Mouse (Mus musculus): ENCODE measurements at regions not wholly inside any gene's neighbourhood (a gene's known extent, or its start where the extent isn't known, plus 50 kb on each side); places are given as distances from the start of the nearest gene placed in this dataset.

GRCm38 (mm10) chr19:27032621-27033020 lies 146.9 kb downstream of the Gm815 start:
- Histone ChIP-seq H3K36me3 (no peaks in the 10 kb centered on the region), H3K9me3 (no peaks in the 10 kb centered on the region), H3K4me1 (peaks cover 9% of the 10 kb centered on the region), H3K4me2 (replicated peaks) (no peak overlapping the region), H3K27me3 (no peaks in the 10 kb centered on the region), H3K4me3 (no peak overlapping the region), H3K9ac (replicated peaks) (no peak overlapping the region), H3K27ac (replicated peaks) (no peak overlapping the region)
- ATAC-seq (replicated peaks), result no peak
- 78% methylated on average over 5 of the region's 5 CpGs for WGBS

DNA sequence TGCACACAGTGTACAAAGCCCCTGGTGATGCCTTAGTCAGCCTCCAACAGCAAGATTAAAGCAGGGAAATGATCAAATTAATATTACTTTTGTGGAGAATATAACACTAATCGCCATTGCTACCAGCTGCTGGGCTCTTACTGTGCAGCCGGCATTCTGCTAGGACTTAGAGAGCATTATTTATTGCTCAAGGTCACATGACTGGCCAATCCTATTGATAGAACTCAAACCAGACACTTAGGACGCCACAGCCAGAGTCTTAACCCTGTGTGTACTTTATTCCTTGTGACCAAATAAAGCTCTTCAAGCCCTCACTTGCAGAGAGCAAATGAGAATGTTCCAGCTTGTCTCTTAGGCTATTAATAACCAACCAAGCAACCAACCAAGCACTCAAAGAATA lies 152.6 kb downstream of the Gm815 start:
- WGBS, result 19% methylated on average over 3 of the region's 3 CpGs
- no peak overlapping the region for H3K4me2 ChIP-seq (replicated peaks)

GRCm38 (mm10) chr19:27040321-27041025 lies 154.8 kb downstream of the Gm815 start:
- Histone ChIP-seq H3K27me3 (no peaks in the 10 kb centered on the region), H3K9me3 (no peaks in the 10 kb centered on the region), H3K4me3 (no peak overlapping the region), H3K4me2 (replicated peaks) (no peak overlapping the region), H3K36me3 (no peaks in the 10 kb centered on the region), H3K27ac (replicated peaks) (no peak overlapping the region), H3K9ac (replicated peaks) (no peak overlapping the region), H3K4me1 (no peaks in the 10 kb centered on the region)
- ATAC-seq (replicated peaks), result no peak
- WGBS, result 71% methylated on average over 3 of the region's 3 CpGs

More for the DNA sequence above, 152.6 kb downstream of the Gm815 start:
- no peaks in the 10 kb centered on the region for H3K27me3 ChIP-seq
- H3K4me1 ChIP-seq, result no peaks in the 10 kb centered on the region
- H3K36me3 ChIP-seq, result no peaks in the 10 kb centered on the region
- no peaks in the 10 kb centered on the region for H3K9me3 ChIP-seq
- H3K9ac ChIP-seq (replicated peaks), result no peak overlapping the region
- H3K4me3 ChIP-seq, result no peak overlapping the region
- no peak for ATAC-seq (replicated peaks)
- H3K27ac ChIP-seq (replicated peaks), result no peak overlapping the region

DNA sequence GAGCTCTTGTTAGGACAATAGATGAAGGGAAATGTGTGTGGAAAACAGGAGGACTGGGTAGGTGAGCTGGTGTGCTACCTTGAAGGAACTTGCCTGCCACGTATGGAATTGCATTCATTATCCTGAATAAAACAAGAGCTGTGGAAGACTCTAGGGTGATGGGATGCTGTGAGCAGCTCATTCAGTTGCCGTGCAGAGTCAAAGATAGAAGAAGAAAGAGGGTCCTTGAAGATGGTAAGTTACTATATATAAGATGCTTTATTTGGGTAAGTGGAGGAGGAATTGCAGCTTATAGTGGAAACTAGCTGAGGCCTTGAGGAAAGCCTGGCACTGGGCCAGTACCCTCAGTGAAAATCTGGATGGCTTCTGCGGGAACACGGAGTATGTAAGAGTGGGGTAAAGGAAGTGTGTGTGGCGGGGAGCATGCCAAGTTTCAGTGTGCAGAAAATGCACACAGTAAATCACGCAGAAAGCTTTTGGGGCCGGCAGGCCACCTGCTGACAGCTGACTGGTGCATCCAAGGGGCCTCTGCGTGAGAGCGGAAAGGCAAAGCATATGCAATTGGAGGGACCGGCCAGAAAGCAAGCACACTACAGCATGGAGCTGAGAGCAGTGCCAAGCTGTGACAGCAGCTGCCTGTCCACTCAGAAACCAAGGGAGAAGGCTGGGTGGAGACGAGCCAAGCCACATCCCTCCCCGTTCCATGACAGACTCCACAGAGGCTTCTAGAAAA lies 149.7 kb upstream of the Vldlr start:
- ATAC-seq (replicated peaks), result peak; percentile 98
- no peaks in the 10 kb centered on the region for H3K36me3 ChIP-seq
- peak overlapping the region; percentile 79 for H3K27ac ChIP-seq (replicated peaks)
- no peak overlapping the region for H3K9ac ChIP-seq (replicated peaks)
- H3K4me1 ChIP-seq, result peaks cover 24% of the 10 kb centered on the region
- H3K9me3 ChIP-seq, result no peaks in the 10 kb centered on the region
- no peak overlapping the region for H3K4me3 ChIP-seq
- 19% methylated on average over 12 of the region's 12 CpGs for WGBS
- peak overlapping the region; percentile 34 for H3K4me2 ChIP-seq (replicated peaks)
- H3K27me3 ChIP-seq, result no peaks in the 10 kb centered on the region

DNA sequence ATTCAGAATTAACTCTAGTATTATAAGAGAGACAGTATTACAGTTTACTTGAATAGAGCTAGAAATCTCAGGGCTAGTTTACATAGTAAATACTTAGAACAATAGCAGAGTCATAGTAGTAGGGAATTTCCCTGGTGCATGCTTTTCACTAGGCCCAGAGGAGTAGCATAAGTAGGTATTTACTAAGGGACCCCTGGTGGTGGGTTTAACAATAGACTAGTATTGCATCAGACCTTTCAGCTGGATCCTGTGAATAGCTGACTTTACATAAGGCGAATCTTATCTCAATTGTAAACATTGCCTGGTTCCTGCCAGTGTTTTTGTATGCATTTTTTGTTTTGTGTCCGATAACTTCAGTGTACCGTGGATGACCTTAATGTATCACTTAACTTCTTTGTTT lies 143.0 kb upstream of the Vldlr start:
- Histone ChIP-seq H3K36me3 (no peaks in the 10 kb centered on the region), H3K4me2 (replicated peaks) (no peak overlapping the region), H3K4me3 (no peak overlapping the region), H3K9me3 (no peaks in the 10 kb centered on the region), H3K27me3 (no peaks in the 10 kb centered on the region), H3K4me1 (no peaks in the 10 kb centered on the region), H3K27ac (replicated peaks) (no peak overlapping the region), H3K9ac (replicated peaks) (no peak overlapping the region)
- WGBS, result 68% methylated on average over 3 of the region's 3 CpGs
- no peak for ATAC-seq (replicated peaks)

DNA sequence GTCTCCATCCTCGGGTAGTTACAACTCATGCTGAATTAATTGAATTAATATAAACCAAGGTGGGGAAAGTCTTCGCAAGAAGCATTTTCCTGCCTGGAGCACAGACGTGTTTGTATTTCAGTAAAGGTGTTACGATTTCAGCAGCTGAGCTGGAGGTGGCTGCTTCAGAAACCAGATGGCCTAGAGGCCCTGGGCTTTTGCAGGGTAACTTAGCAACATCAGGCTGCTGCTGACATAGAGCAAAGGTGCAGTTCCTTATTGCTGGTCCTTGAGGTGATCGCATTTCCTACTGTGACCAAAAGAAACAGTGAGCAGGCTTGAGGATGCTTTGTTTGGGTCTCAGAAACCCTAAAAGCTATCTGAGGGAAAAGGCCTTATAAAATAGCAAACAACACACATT lies 141.3 kb upstream of the Vldlr start:
- Histone ChIP-seq H3K27me3 (no peaks in the 10 kb centered on the region), H3K4me2 (replicated peaks) (no peak overlapping the region), H3K4me1 (no peaks in the 10 kb centered on the region), H3K36me3 (no peaks in the 10 kb centered on the region), H3K9ac (replicated peaks) (no peak overlapping the region), H3K9me3 (no peaks in the 10 kb centered on the region), H3K4me3 (no peak overlapping the region), H3K27ac (replicated peaks) (no peak overlapping the region)
- WGBS, result 73% methylated on average over 5 of the region's 5 CpGs
- no peak for ATAC-seq (replicated peaks)

GRCm38 (mm10) chr19:27076920-27077512 lies 139.3 kb upstream of the Vldlr start:
- 72% methylated on average over 4 of the region's 4 CpGs for WGBS
- Histone ChIP-seq H3K9ac (replicated peaks) (no peak overlapping the region), H3K27me3 (no peaks in the 10 kb centered on the region), H3K4me2 (replicated peaks) (no peak overlapping the region), H3K36me3 (no peaks in the 10 kb centered on the region), H3K4me1 (no peaks in the 10 kb centered on the region), H3K9me3 (no peaks in the 10 kb centered on the region), H3K4me3 (no peak overlapping the region), H3K27ac (replicated peaks) (no peak overlapping the region)
- no peak for ATAC-seq (replicated peaks)

DNA sequence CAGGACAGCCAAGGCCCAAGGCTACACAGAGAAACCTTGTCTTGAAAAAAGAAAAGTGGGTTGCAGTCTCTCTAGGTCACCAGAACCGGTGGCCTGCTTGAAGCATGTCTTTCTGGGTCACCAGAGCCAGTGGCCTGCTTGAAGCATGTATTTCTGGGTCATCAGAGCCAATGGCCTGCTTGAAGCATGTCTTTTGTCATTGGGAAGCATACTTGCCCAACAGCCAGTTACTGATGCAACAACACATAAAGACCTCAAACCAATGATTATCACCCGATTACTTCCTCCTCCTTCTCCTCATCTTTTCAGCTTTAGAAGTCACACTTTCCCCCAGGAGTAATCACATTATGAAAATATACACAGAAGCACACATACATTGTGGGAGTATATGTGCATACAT lies 128.9 kb upstream of the Vldlr start:
- WGBS, result 79% methylated on average over 2 of the region's 2 CpGs
- no peaks in the 10 kb centered on the region for H3K27me3 ChIP-seq

DNA sequence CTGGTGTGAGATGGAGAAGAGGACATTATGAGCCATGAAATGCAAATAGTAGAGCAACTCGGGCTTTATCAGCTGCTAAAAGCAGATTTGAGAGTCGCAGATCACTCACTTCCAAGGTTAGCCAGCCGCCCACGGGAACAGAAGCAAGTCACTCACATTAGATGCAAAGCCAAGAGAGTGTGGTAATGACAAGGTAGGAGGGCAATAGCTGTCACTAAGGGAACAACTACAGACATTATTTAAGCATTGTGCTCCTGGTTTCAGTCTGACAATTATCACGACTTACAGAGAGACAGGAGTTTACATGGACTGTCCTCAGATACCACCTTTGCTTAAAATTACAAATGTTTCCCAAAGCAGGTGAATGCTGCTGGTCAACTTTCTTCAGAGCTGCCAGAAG lies 128.5 kb upstream of the Vldlr start:
- WGBS, result 95% methylated on average over 5 of the region's 5 CpGs
- H3K9ac ChIP-seq (replicated peaks), result no peak overlapping the region
- H3K36me3 ChIP-seq, result no peaks in the 10 kb centered on the region
- no peak for ATAC-seq (replicated peaks)
- no peak overlapping the region for H3K27ac ChIP-seq (replicated peaks)
- H3K27me3 ChIP-seq, result no peaks in the 10 kb centered on the region
- H3K9me3 ChIP-seq, result no peaks in the 10 kb centered on the region
- no peak overlapping the region for H3K4me2 ChIP-seq (replicated peaks)
- no peaks in the 10 kb centered on the region for H3K4me1 ChIP-seq
- no peak overlapping the region for H3K4me3 ChIP-seq

More for the DNA sequence above, 128.9 kb upstream of the Vldlr start:
- H3K4me3 ChIP-seq, result no peak overlapping the region
- H3K9me3 ChIP-seq, result no peaks in the 10 kb centered on the region
- H3K9ac ChIP-seq (replicated peaks), result no peak overlapping the region
- H3K4me2 ChIP-seq (replicated peaks), result no peak overlapping the region
- no peak for ATAC-seq (replicated peaks)
- no peaks in the 10 kb centered on the region for H3K36me3 ChIP-seq
- no peaks in the 10 kb centered on the region for H3K4me1 ChIP-seq
- H3K27ac ChIP-seq (replicated peaks), result no peak overlapping the region

DNA sequence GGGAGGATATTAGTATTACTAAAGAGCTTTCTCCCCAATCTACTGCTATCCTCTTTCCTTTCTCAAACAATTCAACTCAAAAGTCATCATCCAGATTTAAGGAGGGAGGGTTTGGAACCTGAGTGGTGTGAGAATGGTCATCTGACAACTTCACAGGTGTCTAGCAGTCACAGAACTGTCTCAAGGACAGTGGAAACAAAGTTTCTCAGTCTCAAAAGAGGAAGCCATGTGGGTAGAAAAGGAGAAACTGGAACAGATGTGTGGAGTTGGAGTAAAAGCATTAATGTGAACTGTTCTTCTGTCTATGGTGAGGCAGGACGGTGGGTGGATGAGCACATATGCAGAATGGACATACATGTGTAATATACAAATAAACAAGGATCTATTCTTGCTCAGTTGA lies 127.2 kb upstream of the Vldlr start:
- Histone ChIP-seq H3K4me1 (no peaks in the 10 kb centered on the region), H3K4me2 (replicated peaks) (no peak overlapping the region), H3K27ac (replicated peaks) (no peak overlapping the region), H3K27me3 (no peaks in the 10 kb centered on the region), H3K36me3 (no peaks in the 10 kb centered on the region), H3K9ac (replicated peaks) (no peak overlapping the region), H3K9me3 (no peaks in the 10 kb centered on the region), H3K4me3 (no peak overlapping the region)
- WGBS, result 94% methylated on average over 1 of the region's 1 CpGs
- ATAC-seq (replicated peaks), result no peak

- Histone ChIP-seq H3K27me3 (no peaks in the 10 kb centered on the region), H3K4me1 (no peaks in the 10 kb centered on the region), H3K36me3 (no peaks in the 10 kb centered on the region), H3K4me2 (replicated peaks) (no peak overlapping the region), H3K4me3 (no peak overlapping the region), H3K9me3 (no peaks in the 10 kb centered on the region), H3K27ac (replicated peaks) (no peak overlapping the region), H3K9ac (replicated peaks) (no peak overlapping the region)
- no peak for ATAC-seq (replicated peaks)
- 99% methylated on average over 2 of the region's 2 CpGs for WGBS
Observed at GRCm38 (mm10) chr19:27091603-27092002, 124.7 kb upstream of the Vldlr start.

DNA sequence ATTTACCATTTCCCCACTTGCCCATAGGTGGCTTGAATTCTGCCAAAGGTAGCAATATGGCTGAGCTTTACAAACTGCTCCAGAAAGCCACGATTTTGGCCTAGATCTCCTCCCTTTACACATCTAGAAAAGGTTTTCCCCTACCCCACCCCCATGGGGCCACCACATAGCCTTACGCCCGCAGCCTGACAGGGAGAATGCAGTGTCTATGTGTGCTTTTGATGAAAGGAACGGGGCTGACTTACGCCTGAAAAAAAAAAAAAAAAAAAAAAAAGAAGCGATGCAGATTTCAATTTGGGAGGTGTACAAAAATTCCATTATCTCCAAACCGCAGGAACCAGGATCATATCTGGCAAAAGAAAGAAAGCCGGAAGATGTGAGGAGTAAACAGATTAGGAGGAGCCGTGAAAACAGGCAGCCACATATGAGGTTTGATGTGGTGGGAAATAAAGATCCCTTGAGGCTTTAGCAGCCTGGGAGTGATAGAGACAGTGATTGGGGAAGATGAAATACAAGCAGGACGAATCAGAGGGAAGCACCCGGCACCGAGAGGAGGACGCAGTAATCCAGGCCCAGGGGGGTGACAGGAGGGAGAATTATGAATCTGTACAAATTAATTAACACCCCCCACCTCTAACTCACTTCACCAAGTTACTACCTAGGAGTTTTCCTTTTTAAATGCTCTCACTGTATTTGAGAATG lies 121.4 kb upstream of the Vldlr start:
- no peaks in the 10 kb centered on the region for H3K27me3 ChIP-seq
- 66% methylated on average over 13 of the region's 13 CpGs for WGBS
- no peak overlapping the region for H3K27ac ChIP-seq (replicated peaks)
- no peak overlapping the region for H3K9ac ChIP-seq (replicated peaks)
- no peak overlapping the region for H3K4me2 ChIP-seq (replicated peaks)
- ATAC-seq (replicated peaks), result no peak
- no peaks in the 10 kb centered on the region for H3K4me1 ChIP-seq
- no peak overlapping the region for H3K4me3 ChIP-seq
- H3K36me3 ChIP-seq, result no peaks in the 10 kb centered on the region
- no peaks in the 10 kb centered on the region for H3K9me3 ChIP-seq
